Mouse (Mus musculus) heart, embryonic 14.5 days (tissue): Measurements from ENCODE around the gene Insl3. TPM values are rescaled to one million over a fixed set of nuclear protein-coding genes. Genes with fewer than 3 reads are reported as not detected.

Experiments
- ATAC-seq: fragments of 200-750 bp; cut with Nextera tagmentation; 2 replicates; pipeline ENCODE4 v1.8.0; 2017; ENCODE audit warnings: low read depth, moderate TSS enrichment; ENCODE audit not compliant: insufficient number of reproducible peaks, insufficient read depth, low FRiP score
- H3K27ac ChIP-seq, 2 experiments: fragments of 200-500 bp in 1 of 2; fragments of 300-500 bp in 1 of 2; sonication (generic) in 1 of 2; replicated peaks in 1 of 2; 2 replicates each; pipeline ENCODE4 v1.5.1; 2012 to 2014; ENCODE audit warnings: low read depth in 2 of 2, low read length in 2 of 2, control low read depth in 1 of 2, mild to moderate bottlenecking in 1 of 2, mixed read lengths in 1 of 2; ENCODE audit not compliant: control insufficient read depth in 1 of 2, insufficient read depth in 1 of 2
- H3K27me3 ChIP-seq: fragments of 300-500 bp; sonication (generic); 2 replicates; pipeline ENCODE4 v1.6.1; 2014; ENCODE audit warnings: mild to moderate bottlenecking, low read length, control low read depth; ENCODE audit not compliant: control insufficient read depth, insufficient read depth
- H3K36me3 ChIP-seq: fragments of 300-500 bp; sonication (generic); 2 replicates; pipeline ENCODE4 v1.6.1; 2014; ENCODE audit warnings: mild to moderate bottlenecking, control low read depth, low read length, mixed read lengths; ENCODE audit not compliant: control insufficient read depth, insufficient read depth
- H3K4me1 ChIP-seq, 2 experiments: fragments of 200-500 bp in 1 of 2; fragments of 300-500 bp in 1 of 2; sonication (generic) in 1 of 2; 2 replicates each; pipeline ENCODE4 v1.6.1; 2012 to 2014; ENCODE audit warnings: low read length in 2 of 2, control low read depth in 1 of 2, mixed read lengths in 1 of 2; ENCODE audit not compliant: control insufficient read depth in 2 of 2, insufficient read depth in 2 of 2
- H3K4me2 ChIP-seq: fragments of 300-500 bp; sonication (generic); 2 replicates; pipeline ENCODE4 v1.6.1; 2014; ENCODE audit warnings: mild to moderate bottlenecking, low read length
- H3K4me3 ChIP-seq, 2 experiments: fragments of 200-500 bp in 1 of 2; fragments of 300-500 bp in 1 of 2; sonication (generic) in 1 of 2; 2 replicates each; pipeline ENCODE4 v1.5.1; 2012 to 2014; ENCODE audit warnings: low read length in 2 of 2, mild to moderate bottlenecking in 2 of 2, control low read depth in 1 of 2, low read depth in 1 of 2, moderate library complexity in 1 of 2; ENCODE audit not compliant: control insufficient read depth in 1 of 2, insufficient read depth in 1 of 2
- H3K9ac ChIP-seq: fragments of 300-500 bp; sonication (generic); 2 replicates; pipeline ENCODE4 v1.6.1; 2014; ENCODE audit warnings: mild to moderate bottlenecking, low read length
- H3K9me3 ChIP-seq: fragments of 300-500 bp; sonication (generic); 2 replicates; pipeline ENCODE4 v1.6.1; 2016; ENCODE audit warnings: low read length, control low read depth; ENCODE audit not compliant: control insufficient read depth
- WGBS: fragments of 180-500 bp; shearing (Covaris S2); extraction: QIAGEN DNeasy Blood & Tissue Kit; methylation state at CpG from one replicate; pipeline ENCODE4 v1.1.7; 2014; 5-methylcytosine and 5-hydroxymethylcytosine counted together
- polyA plus RNA-seq: library from polyadenylated mRNA; unstranded; fragments of >200 nt; fragmentation: Nextera tagmentation; extraction: Ambion mirVana; gene quantifications from 2 replicates; pipeline ENCODE4 v1.2.1, GENCODE M21; 2014

Gene Insl3
- polyA plus RNA-seq, 1 experiment from 2014 or later = 2.4 TPM

GRCm38 (mm10) chr8:71676803-71677202, 12.2 kb upstream of the Insl3 start:
- ATAC-seq = no peak
- Histone ChIP-seq H3K9ac (peak overlapping the region; percentile 88), H3K4me1 (peaks cover 10 to 32% of the 10 kb centered on the region in 2 experiments), H3K27me3 (peaks cover 35% of the 10 kb centered on the region), H3K4me2 (peak overlapping the region; percentile 80), H3K4me3 (peak overlapping the region; percentile 89 to 95), H3K9me3 (no peaks in the 10 kb centered on the region), H3K27ac (peak overlapping the region; percentile 52 to 72; a peak in 3 of 4 replicates), H3K36me3 (no peaks in the 10 kb centered on the region)
- 52% methylated on average over 9 of the region's 9 CpGs for WGBS

GRCm38 (mm10) chr8:71677555-71677954, 11.5 kb upstream of the Insl3 start:
- H3K9ac ChIP-seq = no peak overlapping the region
- no peak overlapping the region for H3K4me3 ChIP-seq
- no peak for ATAC-seq
- H3K27ac ChIP-seq = peak overlapping the region; percentile 39 to 72; a peak in 2 of 4 replicates
- H3K27me3 ChIP-seq = peaks cover 43% of the 10 kb centered on the region
- H3K4me1 ChIP-seq = peaks cover 10 to 27% of the 10 kb centered on the region in 2 experiments; a peak in 3 of 4 replicates
- no peaks in the 10 kb centered on the region for H3K9me3 ChIP-seq
- H3K4me2 ChIP-seq = peak overlapping the region; percentile 80
- no peaks in the 10 kb centered on the region for H3K36me3 ChIP-seq

DNA sequence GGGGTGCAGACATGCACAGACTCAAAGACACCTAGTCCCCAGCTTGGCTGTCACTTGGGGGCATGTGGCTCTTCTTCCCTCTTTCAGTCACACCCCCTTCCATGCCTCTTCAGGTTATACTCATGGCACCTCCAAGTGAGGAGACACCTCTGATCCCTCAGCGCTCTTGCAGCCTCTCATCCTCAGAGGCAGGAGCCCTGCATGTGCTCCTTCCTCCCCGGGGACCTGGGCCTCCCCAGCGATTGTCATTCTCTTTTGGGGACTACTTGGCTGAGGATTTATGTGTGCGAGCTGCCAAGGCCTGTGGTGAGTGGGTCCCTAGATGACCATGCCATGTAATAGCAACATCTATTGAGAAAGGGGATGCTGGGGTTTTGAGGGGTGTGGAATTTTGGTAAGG, 10.8 kb upstream of the Insl3 start:
- H3K4me3 ChIP-seq = no peak overlapping the region
- H3K4me1 ChIP-seq = peaks cover 10 to 27% of the 10 kb centered on the region in 2 experiments; a peak in 3 of 4 replicates
- peak overlapping the region; percentile 80; the same call in 1 of the 2 replicates for H3K4me2 ChIP-seq
- ATAC-seq = no peak
- H3K27ac ChIP-seq = no peak overlapping the region
- H3K9me3 ChIP-seq = no peaks in the 10 kb centered on the region
- no peak overlapping the region for H3K9ac ChIP-seq
- H3K27me3 ChIP-seq = peaks cover 49% of the 10 kb centered on the region
- H3K36me3 ChIP-seq = no peaks in the 10 kb centered on the region
- 54% methylated on average over 4 of the region's 4 CpGs for WGBS

DNA sequence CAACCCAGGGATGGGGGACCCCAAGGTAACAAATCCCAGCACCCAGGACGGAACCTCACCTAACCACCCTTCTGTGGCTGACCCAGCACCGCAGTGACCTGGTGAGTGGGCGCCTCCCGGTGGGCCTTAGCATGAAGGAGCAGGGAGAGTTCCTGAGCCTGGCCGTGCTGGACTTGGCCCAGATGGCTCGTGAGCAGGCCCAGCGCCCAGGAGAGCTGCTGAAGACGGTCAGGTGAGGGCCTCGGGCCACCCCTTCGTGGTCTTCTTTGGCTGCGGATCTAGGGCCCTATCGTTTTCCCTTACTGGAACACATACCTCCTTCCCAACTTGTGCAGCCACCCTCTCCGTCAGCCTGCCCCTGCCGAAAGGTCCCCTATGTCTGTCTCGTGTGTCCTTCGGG, 9.9 kb upstream of the Insl3 start:
- peak overlapping the region; percentile 55; the same call in 1 of the 2 replicates for H3K9ac ChIP-seq
- no peak for ATAC-seq
- peak overlapping the region; percentile 71 for H3K4me2 ChIP-seq
- no peak overlapping the region for H3K27ac ChIP-seq
- peaks cover 58% of the 10 kb centered on the region for H3K27me3 ChIP-seq
- WGBS = 24% methylated on average over 16 of the region's 16 CpGs
- peaks cover 10 to 27% of the 10 kb centered on the region in 2 experiments; a peak in 3 of 4 replicates for H3K4me1 ChIP-seq
- no peaks in the 10 kb centered on the region for H3K9me3 ChIP-seq
- H3K36me3 ChIP-seq = no peaks in the 10 kb centered on the region
- peak overlapping the region; percentile 33 to 35 for H3K4me3 ChIP-seq

- WGBS = 11% methylated on average over 46 of the region's 46 CpGs
- no peak overlapping the region for H3K27ac ChIP-seq
- H3K4me3 ChIP-seq = peak overlapping the region; percentile 33 to 35
- H3K27me3 ChIP-seq = peaks cover 64% of the 10 kb centered on the region
- H3K4me2 ChIP-seq = peak overlapping the region; percentile 71
- no peaks in the 10 kb centered on the region for H3K9me3 ChIP-seq
- H3K36me3 ChIP-seq = no peaks in the 10 kb centered on the region
- ATAC-seq = no peak
- peak overlapping the region; percentile 55; the same call in 1 of the 2 replicates for H3K9ac ChIP-seq
- peaks cover 10 to 27% of the 10 kb centered on the region in 2 experiments; a peak in 3 of 4 replicates for H3K4me1 ChIP-seq
These were observed 9.4 kb upstream of the Insl3 start for GRCm38 (mm10) chr8:71679550-71680168.

- no peak overlapping the region for H3K9ac ChIP-seq
- ATAC-seq = no peak
- no peaks in the 10 kb centered on the region for H3K36me3 ChIP-seq
- H3K4me1 ChIP-seq = peaks cover 10 to 24% of the 10 kb centered on the region in 2 experiments; a peak in 3 of 4 replicates
- WGBS = 17% methylated on average over 21 of the region's 21 CpGs
- H3K27me3 ChIP-seq = peaks cover 72% of the 10 kb centered on the region
- no peaks in the 10 kb centered on the region for H3K9me3 ChIP-seq
- H3K27ac ChIP-seq = no peak overlapping the region
- no peak overlapping the region for H3K4me2 ChIP-seq
- no peak overlapping the region for H3K4me3 ChIP-seq
These were observed 8.5 kb upstream of the Insl3 start for GRCm38 (mm10) chr8:71680471-71680870.

DNA sequence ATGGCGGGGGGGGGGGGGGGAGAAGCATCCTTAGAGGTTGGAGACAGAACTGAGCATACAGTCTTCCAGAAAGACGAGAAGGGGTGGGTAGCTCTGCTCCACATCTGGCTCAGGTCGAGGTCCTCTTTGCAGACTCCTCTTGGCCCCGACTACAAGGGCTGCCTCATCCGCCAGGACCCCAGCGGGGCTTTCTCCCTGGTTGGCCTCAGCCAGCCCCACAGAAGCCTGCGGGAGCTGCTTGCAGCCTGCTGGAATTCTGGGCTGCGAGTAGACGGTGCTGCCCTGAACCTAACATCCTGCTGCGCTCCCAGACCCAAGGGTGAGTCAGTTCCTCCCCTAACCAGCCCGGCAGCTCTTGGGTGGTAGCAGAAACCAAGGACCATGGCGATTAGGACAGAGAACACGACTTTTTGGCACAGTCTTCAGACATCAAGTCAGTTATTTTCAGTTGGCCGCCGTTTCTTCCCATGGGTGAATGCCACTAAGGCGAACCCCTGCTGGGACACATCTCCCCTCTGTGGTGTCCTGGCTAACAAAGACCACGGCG, 7.6 kb upstream of the Insl3 start:
- H3K9ac ChIP-seq = no peak overlapping the region

More for the DNA sequence above, 7.6 kb upstream of the Insl3 start:
- peaks cover 17 to 26% of the 10 kb centered on the region in 2 experiments for H3K4me1 ChIP-seq
- WGBS = 19% methylated on average over 18 of the region's 18 CpGs
- no peak overlapping the region for H3K27ac ChIP-seq
- no peak overlapping the region for H3K4me3 ChIP-seq
- no peak for ATAC-seq
- no peak overlapping the region for H3K4me2 ChIP-seq
- H3K27me3 ChIP-seq = peaks cover 81% of the 10 kb centered on the region
- no peaks in the 10 kb centered on the region for H3K36me3 ChIP-seq
- H3K9me3 ChIP-seq = no peaks in the 10 kb centered on the region
